Mouse (Mus musculus): ENCODE measurements around the gene Purb. TPM values are rescaled to one million over a fixed set of nuclear protein-coding genes. Genes with fewer than 3 reads are reported as not detected.
A peak's percentile ranks its signal among the peaks of the same experiment; 100 is the strongest.

The Purb gene
- polyA plus RNA-seq, 1 experiment from 2014 or later = 25.7 TPM

GRCm38 (mm10) chr11:6489257-6489656 lies 13.5 kb upstream of the Purb start:
- no peaks in the 10 kb centered on the region for H3K36me3 ChIP-seq (ENCODE audit: control insufficient read depth, insufficient read depth, low read length)
- 88% methylated on average over 7 of the region's 7 CpGs for WGBS
- no peak overlapping the region for H3K27ac ChIP-seq (ENCODE audit: low read depth)
- no peak for DNase-seq (ENCODE audit: low spot score)
- ATAC-seq (replicated peaks; ENCODE audit: low FRiP score, low TSS enrichment, low read depth) = no peak
- H3K9ac ChIP-seq (ENCODE audit: low read length) = no peak overlapping the region
- H3K9me3 ChIP-seq (ENCODE audit: control insufficient read depth, low read length) = no peaks in the 10 kb centered on the region
- no peak overlapping the region for H3K4me3 ChIP-seq (ENCODE audit: low read depth, low read length)
- peaks cover 3% of the 10 kb centered on the region; the same call in 1 of the 2 replicates for H3K4me1 ChIP-seq (replicated peaks; ENCODE audit: control insufficient read depth, insufficient read depth, low read length)
- no peaks in the 10 kb centered on the region for H3K27me3 ChIP-seq (replicated peaks; ENCODE audit: control insufficient read depth, insufficient read depth, low read length)
- H3K4me2 ChIP-seq (ENCODE audit: low read length) = no peak overlapping the region

- WGBS = 95% methylated on average over 5 of the region's 5 CpGs
- H3K27ac ChIP-seq (ENCODE audit: low read depth) = no peak overlapping the region
Observed at GRCm38 (mm10) chr11:6488041-6488684, 12.4 kb upstream of the Purb start.

GRCm38 (mm10) chr11:6487496-6487895 lies 11.8 kb upstream of the Purb start:
- 38% methylated on average over 7 of the region's 7 CpGs for WGBS
- no peaks in the 10 kb centered on the region for H3K36me3 ChIP-seq (ENCODE audit: control insufficient read depth, insufficient read depth, low read length)
- H3K27me3 ChIP-seq (replicated peaks; ENCODE audit: control insufficient read depth, insufficient read depth, low read length) = no peaks in the 10 kb centered on the region
- H3K4me1 ChIP-seq (replicated peaks; ENCODE audit: control insufficient read depth, insufficient read depth, low read length) = peaks cover 3% of the 10 kb centered on the region; the same call in 1 of the 2 replicates
- H3K4me2 ChIP-seq (ENCODE audit: low read length) = no peak overlapping the region
- H3K9me3 ChIP-seq (ENCODE audit: control insufficient read depth, low read length) = no peaks in the 10 kb centered on the region
- ATAC-seq (replicated peaks; ENCODE audit: low FRiP score, low TSS enrichment, low read depth) = no peak
- H3K4me3 ChIP-seq (ENCODE audit: low read depth, low read length) = no peak overlapping the region
- no peak overlapping the region for H3K9ac ChIP-seq (ENCODE audit: low read length)
- H3K27ac ChIP-seq (ENCODE audit: low read depth) = 0 out of 2 replicates have a peak overlapping the region, but pooled peaks have one; percentile 47
- no peak for DNase-seq (ENCODE audit: low spot score)

More at GRCm38 (mm10) chr11:6488041-6488684, 12.4 kb upstream of the Purb start:
- H3K9ac ChIP-seq (ENCODE audit: low read length) = no peak overlapping the region
- no peaks in the 10 kb centered on the region for H3K9me3 ChIP-seq (ENCODE audit: control insufficient read depth, low read length)
- no peak overlapping the region for H3K4me2 ChIP-seq (ENCODE audit: low read length)
- ATAC-seq (replicated peaks; ENCODE audit: low FRiP score, low TSS enrichment, low read depth) (no peak), DNase-seq (ENCODE audit: low spot score) (no peak)
- no peaks in the 10 kb centered on the region for H3K27me3 ChIP-seq (replicated peaks; ENCODE audit: control insufficient read depth, insufficient read depth, low read length)
- no peaks in the 10 kb centered on the region for H3K36me3 ChIP-seq (ENCODE audit: control insufficient read depth, insufficient read depth, low read length)
- H3K4me1 ChIP-seq (replicated peaks; ENCODE audit: control insufficient read depth, insufficient read depth, low read length) = peaks cover 3% of the 10 kb centered on the region; the same call in 1 of the 2 replicates
- no peak overlapping the region for H3K4me3 ChIP-seq (ENCODE audit: low read depth, low read length)

GRCm38 (mm10) chr11:6486916-6487315 lies 11.2 kb upstream of the Purb start:
- ATAC-seq (replicated peaks; ENCODE audit: low FRiP score, low TSS enrichment, low read depth) = no peak
- no peak overlapping the region for H3K4me3 ChIP-seq (ENCODE audit: low read depth, low read length)
- no peaks in the 10 kb centered on the region for H3K9me3 ChIP-seq (ENCODE audit: control insufficient read depth, low read length)
- H3K4me1 ChIP-seq (replicated peaks; ENCODE audit: control insufficient read depth, insufficient read depth, low read length) = peaks cover 3% of the 10 kb centered on the region; the same call in 1 of the 2 replicates
- H3K36me3 ChIP-seq (ENCODE audit: control insufficient read depth, insufficient read depth, low read length) = no peaks in the 10 kb centered on the region
- WGBS = 70% methylated on average over 6 of the region's 6 CpGs
- 0 out of 2 replicates have a peak overlapping the region, but pooled peaks have one; percentile 47 for H3K27ac ChIP-seq (ENCODE audit: low read depth)
- H3K9ac ChIP-seq (ENCODE audit: low read length) = no peak overlapping the region
- no peak overlapping the region for H3K4me2 ChIP-seq (ENCODE audit: low read length)
- no peak for DNase-seq (ENCODE audit: low spot score)
- H3K27me3 ChIP-seq (replicated peaks; ENCODE audit: control insufficient read depth, insufficient read depth, low read length) = no peaks in the 10 kb centered on the region

- Histone ChIP-seq H3K27me3 (replicated peaks; ENCODE audit: control insufficient read depth, insufficient read depth, low read length) (no peaks in the 10 kb centered on the region), H3K27ac (ENCODE audit: low read depth) (no peak overlapping the region), H3K4me2 (ENCODE audit: low read length) (no peak overlapping the region), H3K9me3 (ENCODE audit: control insufficient read depth, low read length) (no peaks in the 10 kb centered on the region), H3K36me3 (ENCODE audit: control insufficient read depth, insufficient read depth, low read length) (no peaks in the 10 kb centered on the region), H3K4me1 (replicated peaks; ENCODE audit: control insufficient read depth, insufficient read depth, low read length) (peaks cover 3% of the 10 kb centered on the region; the same call in 1 of the 2 replicates), H3K4me3 (ENCODE audit: low read depth, low read length) (no peak overlapping the region), H3K9ac (ENCODE audit: low read length) (no peak overlapping the region)
- WGBS = 64% methylated on average over 3 of the region's 3 CpGs
- ATAC-seq (replicated peaks; ENCODE audit: low FRiP score, low TSS enrichment, low read depth) (no peak), DNase-seq (ENCODE audit: low spot score) (no peak)
Observed at GRCm38 (mm10) chr11:6484244-6484959, 8.7 kb upstream of the Purb start.

- Histone ChIP-seq H3K9ac (ENCODE audit: low read length) (no peak overlapping the region), H3K4me3 (ENCODE audit: low read depth, low read length) (no peak overlapping the region), H3K27ac (ENCODE audit: low read depth) (no peak overlapping the region), H3K4me1 (replicated peaks; ENCODE audit: control insufficient read depth, insufficient read depth, low read length) (peaks cover 3% of the 10 kb centered on the region; the same call in 1 of the 2 replicates), H3K4me2 (ENCODE audit: low read length) (no peak overlapping the region), H3K36me3 (ENCODE audit: control insufficient read depth, insufficient read depth, low read length) (no peaks in the 10 kb centered on the region), H3K9me3 (ENCODE audit: control insufficient read depth, low read length) (no peaks in the 10 kb centered on the region), H3K27me3 (replicated peaks; ENCODE audit: control insufficient read depth, insufficient read depth, low read length) (no peaks in the 10 kb centered on the region)
- ATAC-seq (replicated peaks; ENCODE audit: low FRiP score, low TSS enrichment, low read depth) = no peak
- 73% methylated on average over 2 of the region's 2 CpGs for WGBS
- DNase-seq (ENCODE audit: low spot score) = no peak
Observed at GRCm38 (mm10) chr11:6483103-6483502, 7.4 kb upstream of the Purb start.

- Histone ChIP-seq H3K9me3 (ENCODE audit: control insufficient read depth, low read length) (no peaks in the 10 kb centered on the region), H3K36me3 (ENCODE audit: control insufficient read depth, insufficient read depth, low read length) (no peaks in the 10 kb centered on the region), H3K27me3 (replicated peaks; ENCODE audit: control insufficient read depth, insufficient read depth, low read length) (no peaks in the 10 kb centered on the region), H3K4me3 (ENCODE audit: low read depth, low read length) (no peak overlapping the region), H3K4me1 (replicated peaks; ENCODE audit: control insufficient read depth, insufficient read depth, low read length) (no peaks in the 10 kb centered on the region), H3K4me2 (ENCODE audit: low read length) (no peak overlapping the region), H3K9ac (ENCODE audit: low read length) (no peak overlapping the region), H3K27ac (ENCODE audit: low read depth) (no peak overlapping the region)
- ATAC-seq (replicated peaks; ENCODE audit: low FRiP score, low TSS enrichment, low read depth) (no peak), DNase-seq (ENCODE audit: low spot score) (no peak)
- WGBS = 66% methylated on average over 6 of the region's 6 CpGs
Observed at GRCm38 (mm10) chr11:6481669-6482185, 6.0 kb upstream of the Purb start.

- Histone ChIP-seq H3K27ac (ENCODE audit: low read depth) (no peak overlapping the region), H3K4me3 (ENCODE audit: low read depth, low read length) (no peak overlapping the region), H3K9ac (ENCODE audit: low read length) (no peak overlapping the region), H3K36me3 (ENCODE audit: control insufficient read depth, insufficient read depth, low read length) (no peaks in the 10 kb centered on the region), H3K9me3 (ENCODE audit: control insufficient read depth, low read length) (no peaks in the 10 kb centered on the region), H3K27me3 (replicated peaks; ENCODE audit: control insufficient read depth, insufficient read depth, low read length) (no peaks in the 10 kb centered on the region), H3K4me2 (ENCODE audit: low read length) (no peak overlapping the region), H3K4me1 (replicated peaks; ENCODE audit: control insufficient read depth, insufficient read depth, low read length) (no peaks in the 10 kb centered on the region)
- 81% methylated on average over 13 of the region's 13 CpGs for WGBS
- no peak for DNase-seq (ENCODE audit: low spot score)
- ATAC-seq (replicated peaks; ENCODE audit: low FRiP score, low TSS enrichment, low read depth) = no peak
Observed at GRCm38 (mm10) chr11:6480681-6481405, 5.1 kb upstream of the Purb start.
